Mouse (Mus musculus) liver, embryonic 18 days (tissue): ENCODE measurements around the gene Ppp1r3a. TPM values are rescaled to one million over a fixed set of nuclear protein-coding genes. Genes with fewer than 3 reads are reported as not detected.

Experiments
- polyA plus RNA-seq: library from polyadenylated mRNA; depleted of rRNA; stranded (reverse); fragments of >200 nt; gene quantifications from 2 replicates; pipeline ENCODE4 v1.2.3, GENCODE M21; 2012; rRNA removed

The Ppp1r3a gene
- not detected in 2 replicates for polyA plus RNA-seq

GRCm38 (mm10) chr6:14754901-14755591 lies at the start of gene Ppp1r3a:
Ppp1r3a (minus strand) TSS chr6:14755274.

Other genes starting within 250 kb of the Ppp1r3a start
- 1.2 and 1.3 TPM in 2 replicates for gene Foxp2, start 146.1 kb upstream of the Ppp1r3a start, polyA plus RNA-seq